Mouse (Mus musculus): ENCODE data around the gene Btbd9. TPM values are rescaled to one million over a fixed set of nuclear protein-coding genes. Genes with fewer than 3 reads are reported as not detected.
A peak's percentile ranks its signal among the peaks of the same experiment; 100 is the strongest.

The Btbd9 gene
- polyA plus RNA-seq, 1 experiment, result 43.5 TPM

DNA sequence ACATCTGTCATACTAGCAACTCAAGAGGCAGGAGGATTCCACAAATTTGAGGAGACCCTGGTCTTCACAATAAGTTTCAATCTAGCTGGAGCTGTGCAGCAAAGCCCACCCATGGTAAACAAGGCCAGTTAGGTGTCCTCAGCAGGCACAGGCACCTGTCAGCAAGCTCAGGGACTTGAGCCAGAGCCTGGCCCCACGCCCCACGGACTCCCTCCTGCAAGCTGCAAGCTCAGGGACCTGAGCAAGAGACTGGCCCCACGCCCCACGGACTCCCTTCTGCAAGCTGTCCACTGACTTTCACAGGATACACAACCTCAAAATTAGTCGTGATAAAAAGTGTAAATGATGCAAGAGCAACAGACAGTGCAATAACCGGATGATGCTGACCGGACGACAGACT lies 307.8 kb downstream of the Btbd9 start:
- H3K27ac ChIP-seq (ENCODE audit: insufficient read depth, low read length), result no peak overlapping the region
- no peak for TF ChIP-seq CTCF (IDR thresholded peaks at IDR 0.05; ENCODE audit: extremely low read depth, insufficient read depth, low read length)
- no peak for TF ChIP-seq POLR2A (IDR thresholded peaks at IDR 0.05; ENCODE audit: extremely low read depth, insufficient read depth, low read length)
- peaks cover 1% of the 10 kb centered on the region; the same call in 1 of the 2 replicates for H3K4me1 ChIP-seq (ENCODE audit: control insufficient read depth, insufficient read depth, low read length)
- no peak overlapping the region for H3K4me3 ChIP-seq (ENCODE audit: insufficient read depth, low read length)

DNA sequence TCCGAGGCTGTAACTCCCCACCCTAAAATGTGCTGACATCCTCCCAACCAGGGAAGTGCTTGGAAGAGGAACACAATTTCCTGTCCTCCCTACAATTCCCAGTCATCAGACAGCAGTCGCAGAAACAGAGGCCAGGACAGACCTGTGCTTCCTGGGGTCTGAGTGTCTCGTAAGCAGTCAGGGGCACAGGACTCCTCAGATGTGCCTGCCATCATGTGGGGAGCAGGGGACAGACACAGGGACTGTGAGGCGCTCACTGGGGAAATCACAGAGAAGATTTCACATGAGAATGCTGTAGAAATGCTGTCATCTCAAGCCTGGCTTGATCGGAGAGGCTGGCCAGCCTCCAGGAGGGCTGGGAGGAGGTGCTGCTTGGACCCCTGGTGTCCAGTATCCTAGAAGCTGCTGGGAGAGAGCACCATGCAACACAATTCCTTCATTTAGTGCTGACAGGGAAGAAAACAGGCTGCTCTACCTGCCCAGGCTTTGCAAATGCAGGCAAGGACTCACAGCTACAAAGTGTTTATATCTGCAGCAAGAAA lies 308.8 kb downstream of the Btbd9 start:
- H3K4me3 ChIP-seq (ENCODE audit: insufficient read depth, low read length), result no peak overlapping the region
- TF ChIP-seq POLR2A (IDR thresholded peaks at IDR 0.05; ENCODE audit: extremely low read depth, insufficient read depth, low read length), result no peak
- H3K27ac ChIP-seq (ENCODE audit: insufficient read depth, low read length), result no peak overlapping the region
- H3K4me1 ChIP-seq (ENCODE audit: control insufficient read depth, insufficient read depth, low read length), result no peaks in the 10 kb centered on the region

DNA sequence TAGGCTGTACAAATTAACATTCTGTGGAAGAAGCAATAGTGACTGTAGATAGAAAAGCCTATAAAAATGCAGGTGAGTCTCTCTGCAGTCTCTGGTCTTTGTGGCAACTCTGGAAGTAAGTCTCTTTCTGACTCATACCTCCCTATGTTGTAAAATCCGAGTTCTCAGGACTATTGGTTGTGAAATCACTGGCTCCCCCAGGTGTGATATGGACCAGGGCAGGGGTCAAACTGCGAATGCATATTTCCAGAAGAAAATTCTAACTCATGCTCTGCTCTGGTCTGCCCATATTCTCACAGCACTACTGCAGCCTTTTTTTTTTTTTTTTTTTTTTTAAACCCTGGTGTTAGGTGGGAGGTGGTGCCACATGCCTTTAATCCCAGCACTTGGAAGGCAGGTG lies 312.8 kb downstream of the Btbd9 start:
- Histone ChIP-seq H3K4me3 (ENCODE audit: insufficient read depth, low read length) (no peak overlapping the region), H3K4me1 (ENCODE audit: control insufficient read depth, insufficient read depth, low read length) (peaks cover 6% of the 10 kb centered on the region; the same call in 1 of the 2 replicates), H3K27ac (ENCODE audit: insufficient read depth, low read length) (no peak overlapping the region)
- TF ChIP-seq CTCF (IDR thresholded peaks at IDR 0.05; ENCODE audit: extremely low read depth, insufficient read depth, low read length) (no peak), POLR2A (IDR thresholded peaks at IDR 0.05; ENCODE audit: extremely low read depth, insufficient read depth, low read length) (no peak)

DNA sequence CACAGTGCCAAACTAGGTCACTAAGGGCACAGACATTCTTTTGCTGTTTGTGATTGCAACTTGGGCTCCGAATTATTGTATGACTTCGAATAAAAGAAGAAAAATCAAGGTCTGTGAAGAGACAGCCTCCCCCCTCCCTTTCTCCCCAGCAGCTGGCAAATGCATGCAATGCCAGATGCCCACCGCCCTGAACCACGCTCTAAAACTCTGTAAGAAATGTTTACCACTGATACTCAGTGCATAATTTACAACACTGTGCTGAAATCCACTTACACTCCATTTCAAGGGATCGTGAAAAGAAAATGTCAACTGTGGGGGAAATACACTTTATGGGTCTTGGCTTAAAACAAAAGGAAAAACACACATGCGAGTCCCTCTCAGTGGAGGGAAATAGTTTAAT lies 313.3 kb downstream of the Btbd9 start:
- Histone ChIP-seq H3K4me3 (ENCODE audit: insufficient read depth, low read length) (no peak overlapping the region), H3K4me1 (ENCODE audit: control insufficient read depth, insufficient read depth, low read length) (peaks cover 8% of the 10 kb centered on the region; the same call in 1 of the 2 replicates), H3K27ac (ENCODE audit: insufficient read depth, low read length) (no peak overlapping the region)
- TF ChIP-seq CTCF (IDR thresholded peaks at IDR 0.05; ENCODE audit: extremely low read depth, insufficient read depth, low read length) (no peak), POLR2A (IDR thresholded peaks at IDR 0.05; ENCODE audit: extremely low read depth, insufficient read depth, low read length) (no peak)

DNA sequence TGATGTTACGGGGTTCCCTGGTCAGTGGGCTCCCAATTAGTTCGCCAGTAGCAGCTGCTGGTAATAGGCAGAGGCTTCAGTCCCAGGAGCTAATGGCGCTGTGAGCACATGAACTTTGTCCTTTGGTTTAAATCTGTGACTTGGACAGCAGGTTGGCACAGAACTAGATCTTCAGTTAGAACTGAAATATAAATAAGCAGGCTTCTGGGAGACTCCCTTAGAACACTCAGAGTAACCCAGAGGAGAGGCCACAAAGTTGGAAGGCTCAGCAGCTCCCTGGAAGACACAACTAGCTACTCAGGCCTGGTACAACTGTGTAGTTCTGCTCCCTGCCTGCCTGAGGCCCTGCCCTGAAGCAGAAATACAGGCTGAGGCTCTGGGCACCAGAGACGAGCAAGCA lies 313.8 kb downstream of the Btbd9 start:
- TF ChIP-seq POLR2A (IDR thresholded peaks at IDR 0.05; ENCODE audit: extremely low read depth, insufficient read depth, low read length) (no peak), CTCF (IDR thresholded peaks at IDR 0.05; ENCODE audit: extremely low read depth, insufficient read depth, low read length) (no peak)
- H3K4me1 ChIP-seq (ENCODE audit: control insufficient read depth, insufficient read depth, low read length), result peaks cover 8% of the 10 kb centered on the region; the same call in 1 of the 2 replicates
- no peak overlapping the region for H3K4me3 ChIP-seq (ENCODE audit: insufficient read depth, low read length)
- H3K27ac ChIP-seq (ENCODE audit: insufficient read depth, low read length), result no peak overlapping the region

DNA sequence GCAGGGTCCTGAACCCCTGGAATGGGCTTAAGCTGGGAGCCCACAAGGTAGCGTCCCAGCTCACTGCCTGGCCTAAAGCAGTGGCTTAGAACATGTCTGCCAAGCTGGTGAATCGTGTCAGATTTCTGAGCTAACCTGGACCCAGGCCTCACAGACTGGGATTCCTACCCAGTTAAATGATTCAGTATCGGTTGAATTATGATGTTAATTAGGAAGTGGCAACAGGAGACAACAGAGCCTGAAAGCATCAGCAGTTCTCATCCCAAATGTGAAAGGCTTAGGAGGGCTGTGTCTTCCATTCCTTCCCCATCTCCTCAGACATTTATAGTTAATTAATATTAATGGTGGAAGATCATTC lies 314.3 kb downstream of the Btbd9 start:
- Histone ChIP-seq H3K27ac (ENCODE audit: insufficient read depth, low read length) (no peak overlapping the region), H3K4me3 (ENCODE audit: insufficient read depth, low read length) (no peak overlapping the region), H3K4me1 (ENCODE audit: control insufficient read depth, insufficient read depth, low read length) (peaks cover 8% of the 10 kb centered on the region; the same call in 1 of the 2 replicates)
- TF ChIP-seq CTCF (IDR thresholded peaks at IDR 0.05; ENCODE audit: extremely low read depth, insufficient read depth, low read length), result no peak
- no peak for TF ChIP-seq POLR2A (IDR thresholded peaks at IDR 0.05; ENCODE audit: extremely low read depth, insufficient read depth, low read length)

DNA sequence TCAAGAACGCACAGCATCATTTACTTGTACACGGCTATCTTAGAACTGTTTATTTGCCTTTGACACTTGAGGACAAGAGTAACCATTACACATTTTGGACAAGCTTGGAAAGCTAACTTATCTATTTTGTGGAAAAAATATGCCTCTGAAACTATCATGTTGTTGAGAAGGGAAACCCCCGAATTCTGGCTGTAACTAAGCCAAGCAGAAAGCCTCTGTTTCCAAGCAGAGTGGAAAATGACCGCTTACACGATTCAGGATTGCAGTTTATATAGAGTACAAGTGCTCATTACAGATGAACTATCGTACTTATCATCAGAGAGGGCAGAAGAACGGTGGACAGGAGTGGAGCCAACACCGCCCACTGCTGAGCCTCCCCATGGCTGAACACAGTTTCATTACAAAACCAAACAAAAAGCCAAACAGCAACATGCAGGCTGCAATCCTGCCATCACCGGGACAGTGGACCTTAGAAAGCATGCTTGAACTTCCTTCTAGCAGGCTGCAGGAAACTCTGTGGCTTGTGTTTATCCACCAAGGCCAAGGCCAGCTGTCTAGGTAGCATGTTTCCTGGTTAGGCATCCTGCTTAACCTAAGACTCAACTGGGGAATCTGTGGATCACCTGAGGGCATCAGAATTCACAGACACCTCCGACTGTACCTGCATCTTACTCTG lies 314.8 kb downstream of the Btbd9 start:
- peaks cover 8% of the 10 kb centered on the region; the same call in 1 of the 2 replicates for H3K4me1 ChIP-seq (ENCODE audit: control insufficient read depth, insufficient read depth, low read length)
- H3K27ac ChIP-seq (ENCODE audit: insufficient read depth, low read length), result no peak overlapping the region
- no peak overlapping the region for H3K4me3 ChIP-seq (ENCODE audit: insufficient read depth, low read length)
- TF ChIP-seq POLR2A (IDR thresholded peaks at IDR 0.05; ENCODE audit: extremely low read depth, insufficient read depth, low read length), result no peak
- TF ChIP-seq CTCF (IDR thresholded peaks at IDR 0.05; ENCODE audit: extremely low read depth, insufficient read depth, low read length), result no peak

DNA sequence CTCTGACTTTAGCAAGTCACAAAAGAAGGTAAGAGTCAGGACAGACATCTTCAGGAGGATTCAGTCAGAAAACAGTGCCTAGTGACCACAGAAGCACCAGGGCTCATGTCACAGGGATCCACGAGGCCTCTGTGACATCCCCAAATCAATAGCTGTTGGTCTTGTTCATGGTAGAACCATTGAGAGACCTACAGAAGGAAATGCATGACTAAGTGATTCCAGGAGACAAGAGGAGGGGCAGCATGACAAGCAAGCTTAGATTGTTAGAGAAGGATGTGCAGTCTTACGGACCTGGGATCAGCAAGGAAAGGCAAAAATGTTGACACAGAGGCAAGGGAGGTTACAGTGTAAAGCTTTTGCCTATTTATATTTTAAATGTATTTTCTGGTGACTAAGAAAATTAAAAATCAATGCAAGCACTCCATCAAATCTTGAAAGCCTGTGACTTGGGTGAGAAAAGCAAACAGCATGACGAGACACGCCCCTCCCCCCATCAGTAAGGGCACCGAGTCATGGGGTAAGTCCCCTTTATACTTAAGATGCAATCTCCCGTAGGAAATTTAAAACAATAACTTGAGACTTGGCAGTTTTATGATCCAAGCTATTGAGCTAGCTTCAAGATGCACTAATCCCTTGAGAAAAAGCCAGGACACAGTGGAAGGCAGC lies 315.5 kb downstream of the Btbd9 start:
- Histone ChIP-seq H3K4me3 (ENCODE audit: insufficient read depth, low read length) (no peak overlapping the region), H3K27ac (ENCODE audit: insufficient read depth, low read length) (no peak overlapping the region), H3K4me1 (ENCODE audit: control insufficient read depth, insufficient read depth, low read length) (peaks cover 8% of the 10 kb centered on the region; the same call in 1 of the 2 replicates)
- TF ChIP-seq CTCF (IDR thresholded peaks at IDR 0.05; ENCODE audit: extremely low read depth, insufficient read depth, low read length) (no peak), POLR2A (IDR thresholded peaks at IDR 0.05; ENCODE audit: extremely low read depth, insufficient read depth, low read length) (no peak)

DNA sequence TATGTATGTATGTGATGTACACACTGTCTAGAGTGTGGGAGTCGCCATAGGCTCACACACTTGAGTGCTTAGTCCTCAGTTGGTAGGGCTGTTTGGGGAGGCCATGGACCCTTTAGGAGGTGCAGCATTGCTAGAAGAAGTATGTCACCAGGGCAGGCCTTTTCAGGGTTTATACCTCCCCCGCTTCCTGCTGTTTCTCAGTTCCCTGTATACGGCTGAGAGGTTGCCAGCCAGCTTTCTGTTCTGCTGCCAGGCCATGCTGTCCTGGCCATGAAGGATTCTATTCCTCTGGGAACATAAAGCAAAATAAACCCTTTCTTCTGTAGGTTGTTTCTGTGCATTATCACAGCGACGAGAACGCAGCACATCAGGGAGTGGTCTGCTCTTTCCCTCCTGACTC lies 316.4 kb downstream of the Btbd9 start:
- Histone ChIP-seq H3K27ac (ENCODE audit: insufficient read depth, low read length) (no peak overlapping the region), H3K4me1 (ENCODE audit: control insufficient read depth, insufficient read depth, low read length) (peaks cover 8% of the 10 kb centered on the region; the same call in 1 of the 2 replicates), H3K4me3 (ENCODE audit: insufficient read depth, low read length) (no peak overlapping the region)
- TF ChIP-seq POLR2A (IDR thresholded peaks at IDR 0.05; ENCODE audit: extremely low read depth, insufficient read depth, low read length), result no peak
- no peak for TF ChIP-seq CTCF (IDR thresholded peaks at IDR 0.05; ENCODE audit: extremely low read depth, insufficient read depth, low read length)

DNA sequence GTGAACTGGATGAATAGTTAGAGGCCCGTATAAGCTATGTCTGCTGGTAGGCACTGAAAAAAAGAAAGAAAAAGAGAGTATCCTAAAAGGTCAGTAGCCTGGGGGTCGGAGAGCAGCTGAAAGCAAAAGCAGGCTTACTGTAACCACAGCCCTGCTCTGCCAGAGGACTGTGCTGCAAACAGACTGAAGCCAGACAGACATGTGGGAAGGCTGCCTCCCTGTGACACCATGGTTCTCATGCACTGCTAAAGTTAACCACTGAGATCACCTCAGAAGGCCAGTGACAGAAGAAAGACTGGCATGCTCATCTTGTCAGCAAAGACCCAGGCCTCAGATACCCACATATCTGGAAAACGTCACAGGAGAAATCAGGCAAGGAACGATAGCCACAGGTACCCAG lies 317.8 kb downstream of the Btbd9 start:
- Histone ChIP-seq H3K27ac (ENCODE audit: insufficient read depth, low read length) (no peak overlapping the region), H3K4me1 (ENCODE audit: control insufficient read depth, insufficient read depth, low read length) (peaks cover 8% of the 10 kb centered on the region; the same call in 1 of the 2 replicates), H3K4me3 (ENCODE audit: insufficient read depth, low read length) (no peak overlapping the region)
- TF ChIP-seq POLR2A (IDR thresholded peaks at IDR 0.05; ENCODE audit: extremely low read depth, insufficient read depth, low read length) (no peak), CTCF (IDR thresholded peaks at IDR 0.05; ENCODE audit: extremely low read depth, insufficient read depth, low read length) (0 out of 2 replicates have a peak, but pooled peaks have one; percentile 2)
